Mouse (Mus musculus): ENCODE measurements at regions not wholly inside any gene's neighbourhood (a gene's known extent, or its start where the extent isn't known, plus 50 kb on each side); places are given as distances from the start of the nearest gene placed in this dataset.

- no peaks in the 10 kb centered on the region for H3K36me3 ChIP-seq
- H3K27me3 ChIP-seq, result no peaks in the 10 kb centered on the region
- H3K4me3 ChIP-seq, result no peak overlapping the region
- H3K9me3 ChIP-seq, result no peaks in the 10 kb centered on the region
- WGBS, result 75% methylated on average over 4 of the region's 4 CpGs
- H3K27ac ChIP-seq, result no peak overlapping the region
- ATAC-seq (ENCODE audit: insufficient number of reproducible peaks, insufficient read depth, low FRiP score, low TSS enrichment), result no peak
- no peak overlapping the region for H3K4me2 ChIP-seq (replicated peaks)
- H3K4me1 ChIP-seq, result no peaks in the 10 kb centered on the region
- no peak overlapping the region for H3K9ac ChIP-seq
These were observed 128.6 kb upstream of the Hgf start for GRCm38 (mm10) chr5:16424745-16425144.

GRCm38 (mm10) chr5:16425302-16425701 is 128.0 kb upstream of the Hgf start:
- Histone ChIP-seq H3K4me3 (no peak overlapping the region), H3K4me2 (replicated peaks) (no peak overlapping the region), H3K9me3 (no peaks in the 10 kb centered on the region), H3K27me3 (no peaks in the 10 kb centered on the region), H3K27ac (no peak overlapping the region), H3K9ac (no peak overlapping the region), H3K36me3 (no peaks in the 10 kb centered on the region), H3K4me1 (no peaks in the 10 kb centered on the region)
- 45% methylated on average over 8 of the region's 8 CpGs for WGBS
- no peak for ATAC-seq (ENCODE audit: insufficient number of reproducible peaks, insufficient read depth, low FRiP score, low TSS enrichment)

GRCm38 (mm10) chr5:16426306-16426705 is 127.0 kb upstream of the Hgf start:
- no peaks in the 10 kb centered on the region for H3K36me3 ChIP-seq
- no peak overlapping the region for H3K4me2 ChIP-seq (replicated peaks)
- H3K27ac ChIP-seq, result no peak overlapping the region
- H3K4me3 ChIP-seq, result no peak overlapping the region
- no peaks in the 10 kb centered on the region for H3K4me1 ChIP-seq
- no peaks in the 10 kb centered on the region for H3K9me3 ChIP-seq
- no peak overlapping the region for H3K9ac ChIP-seq
- no peaks in the 10 kb centered on the region for H3K27me3 ChIP-seq
- 54% methylated on average over 2 of the region's 2 CpGs for WGBS
- ATAC-seq (ENCODE audit: insufficient number of reproducible peaks, insufficient read depth, low FRiP score, low TSS enrichment), result no peak

- 86% methylated on average over 3 of the region's 3 CpGs for WGBS
- no peak overlapping the region for H3K4me3 ChIP-seq
- H3K36me3 ChIP-seq, result no peaks in the 10 kb centered on the region
- ATAC-seq (ENCODE audit: insufficient number of reproducible peaks, insufficient read depth, low FRiP score, low TSS enrichment), result no peak
- no peak overlapping the region for H3K27ac ChIP-seq
- H3K27me3 ChIP-seq, result no peaks in the 10 kb centered on the region
- no peak overlapping the region for H3K9ac ChIP-seq
- no peaks in the 10 kb centered on the region for H3K9me3 ChIP-seq
- no peak overlapping the region for H3K4me2 ChIP-seq (replicated peaks)
- H3K4me1 ChIP-seq, result no peaks in the 10 kb centered on the region
These were observed 118.7 kb upstream of the Hgf start for GRCm38 (mm10) chr5:16434586-16434985.

GRCm38 (mm10) chr5:16445056-16445455 is 108.2 kb upstream of the Hgf start:
- ATAC-seq (ENCODE audit: insufficient number of reproducible peaks, insufficient read depth, low FRiP score, low TSS enrichment), result no peak
- no peak overlapping the region for H3K27ac ChIP-seq
- no peak overlapping the region for H3K4me3 ChIP-seq
- no peak overlapping the region for H3K4me2 ChIP-seq (replicated peaks)
- no peaks in the 10 kb centered on the region for H3K36me3 ChIP-seq
- WGBS, result 61% methylated on average over 1 of the region's 1 CpGs
- no peaks in the 10 kb centered on the region for H3K27me3 ChIP-seq
- H3K4me1 ChIP-seq, result no peaks in the 10 kb centered on the region
- H3K9ac ChIP-seq, result no peak overlapping the region
- no peaks in the 10 kb centered on the region for H3K9me3 ChIP-seq

GRCm38 (mm10) chr5:16446977-16447376 is 106.3 kb upstream of the Hgf start:
- no peak overlapping the region for H3K4me2 ChIP-seq (replicated peaks)
- no peak overlapping the region for H3K4me3 ChIP-seq
- H3K27ac ChIP-seq, result no peak overlapping the region
- H3K4me1 ChIP-seq, result no peaks in the 10 kb centered on the region
- H3K36me3 ChIP-seq, result no peaks in the 10 kb centered on the region
- H3K9ac ChIP-seq, result no peak overlapping the region
- 53% methylated on average over 1 of the region's 1 CpGs for WGBS
- no peak for ATAC-seq (ENCODE audit: insufficient number of reproducible peaks, insufficient read depth, low FRiP score, low TSS enrichment)
- H3K9me3 ChIP-seq, result no peaks in the 10 kb centered on the region
- no peaks in the 10 kb centered on the region for H3K27me3 ChIP-seq

GRCm38 (mm10) chr5:16461795-16462194 is 91.5 kb upstream of the Hgf start:
- 82% methylated on average over 2 of the region's 2 CpGs for WGBS
- no peak for ATAC-seq (ENCODE audit: insufficient number of reproducible peaks, insufficient read depth, low FRiP score, low TSS enrichment)

GRCm38 (mm10) chr5:16466266-16466665 is 87.0 kb upstream of the Hgf start:
- no peak overlapping the region for H3K4me3 ChIP-seq
- no peaks in the 10 kb centered on the region for H3K27me3 ChIP-seq
- WGBS, result 65% methylated on average over 5 of the region's 5 CpGs
- peaks cover 6% of the 10 kb centered on the region for H3K4me1 ChIP-seq
- H3K27ac ChIP-seq, result no peak overlapping the region
- H3K36me3 ChIP-seq, result no peaks in the 10 kb centered on the region
- no peak overlapping the region for H3K4me2 ChIP-seq (replicated peaks)
- H3K9ac ChIP-seq, result no peak overlapping the region
- ATAC-seq (ENCODE audit: insufficient number of reproducible peaks, insufficient read depth, low FRiP score, low TSS enrichment), result no peak
- no peaks in the 10 kb centered on the region for H3K9me3 ChIP-seq

More at GRCm38 (mm10) chr5:16461795-16462194, 91.5 kb upstream of the Hgf start:
- no peaks in the 10 kb centered on the region for H3K4me1 ChIP-seq
- no peak overlapping the region for H3K9ac ChIP-seq
- no peak overlapping the region for H3K4me2 ChIP-seq (replicated peaks)
- no peaks in the 10 kb centered on the region for H3K9me3 ChIP-seq
- no peaks in the 10 kb centered on the region for H3K27me3 ChIP-seq
- no peak overlapping the region for H3K27ac ChIP-seq
- H3K4me3 ChIP-seq, result no peak overlapping the region
- H3K36me3 ChIP-seq, result no peaks in the 10 kb centered on the region

GRCm38 (mm10) chr5:16468560-16468959 is 84.7 kb upstream of the Hgf start:
- no peak overlapping the region for H3K9ac ChIP-seq
- peaks cover 6% of the 10 kb centered on the region for H3K4me1 ChIP-seq
- H3K27ac ChIP-seq, result no peak overlapping the region
- H3K27me3 ChIP-seq, result no peaks in the 10 kb centered on the region
- 63% methylated on average over 2 of the region's 2 CpGs for WGBS
- H3K9me3 ChIP-seq, result no peaks in the 10 kb centered on the region
- ATAC-seq (ENCODE audit: insufficient number of reproducible peaks, insufficient read depth, low FRiP score, low TSS enrichment), result no peak
- H3K4me2 ChIP-seq (replicated peaks), result no peak overlapping the region
- no peak overlapping the region for H3K4me3 ChIP-seq
- H3K36me3 ChIP-seq, result no peaks in the 10 kb centered on the region

- no peak for ATAC-seq (ENCODE audit: insufficient number of reproducible peaks, insufficient read depth, low FRiP score, low TSS enrichment)
- Histone ChIP-seq H3K4me3 (no peak overlapping the region), H3K9me3 (no peaks in the 10 kb centered on the region), H3K27me3 (no peaks in the 10 kb centered on the region), H3K9ac (no peak overlapping the region), H3K27ac (no peak overlapping the region), H3K4me1 (peaks cover 6% of the 10 kb centered on the region), H3K4me2 (replicated peaks) (no peak overlapping the region), H3K36me3 (no peaks in the 10 kb centered on the region)
- WGBS, result 69% methylated on average over 2 of the region's 2 CpGs
These were observed 84.1 kb upstream of the Hgf start for GRCm38 (mm10) chr5:16469221-16469620.

- H3K27me3 ChIP-seq, result no peaks in the 10 kb centered on the region
- 37% methylated on average over 13 of the region's 13 CpGs for WGBS
- H3K4me2 ChIP-seq (replicated peaks), result peak overlapping the region; percentile 31
- H3K9ac ChIP-seq, result no peak overlapping the region
- H3K27ac ChIP-seq, result no peak overlapping the region
- ATAC-seq (ENCODE audit: insufficient number of reproducible peaks, insufficient read depth, low FRiP score, low TSS enrichment), result no peak
- H3K9me3 ChIP-seq, result no peaks in the 10 kb centered on the region
- no peak overlapping the region for H3K4me3 ChIP-seq
- H3K36me3 ChIP-seq, result no peaks in the 10 kb centered on the region
- peaks cover 6% of the 10 kb centered on the region for H3K4me1 ChIP-seq
These were observed 83.5 kb upstream of the Hgf start for GRCm38 (mm10) chr5:16469644-16470275.

- peak overlapping the region; percentile 31 for H3K4me2 ChIP-seq (replicated peaks)
- H3K4me3 ChIP-seq, result no peak overlapping the region
- peak; percentile 56; the same call in 1 of the 2 replicates for ATAC-seq (ENCODE audit: insufficient number of reproducible peaks, insufficient read depth, low FRiP score, low TSS enrichment)
- H3K4me1 ChIP-seq, result peaks cover 6% of the 10 kb centered on the region
- H3K36me3 ChIP-seq, result no peaks in the 10 kb centered on the region
- H3K27ac ChIP-seq, result 0 out of 2 replicates have a peak overlapping the region, but pooled peaks have one; percentile 19
- H3K27me3 ChIP-seq, result no peaks in the 10 kb centered on the region
- no peaks in the 10 kb centered on the region for H3K9me3 ChIP-seq
- 12% methylated on average over 10 of the region's 10 CpGs for WGBS
- H3K9ac ChIP-seq, result no peak overlapping the region
These were observed 82.8 kb upstream of the Hgf start for GRCm38 (mm10) chr5:16470366-16470982.
